Mouse (Mus musculus): ENCODE data around the gene Sdk1. TPM values are rescaled to one million over a fixed set of nuclear protein-coding genes. Genes with fewer than 3 reads are reported as not detected.

Sdk1 gene
- polyA plus RNA-seq, 1 experiment from 2014 or later: 0.71 TPM

DNA sequence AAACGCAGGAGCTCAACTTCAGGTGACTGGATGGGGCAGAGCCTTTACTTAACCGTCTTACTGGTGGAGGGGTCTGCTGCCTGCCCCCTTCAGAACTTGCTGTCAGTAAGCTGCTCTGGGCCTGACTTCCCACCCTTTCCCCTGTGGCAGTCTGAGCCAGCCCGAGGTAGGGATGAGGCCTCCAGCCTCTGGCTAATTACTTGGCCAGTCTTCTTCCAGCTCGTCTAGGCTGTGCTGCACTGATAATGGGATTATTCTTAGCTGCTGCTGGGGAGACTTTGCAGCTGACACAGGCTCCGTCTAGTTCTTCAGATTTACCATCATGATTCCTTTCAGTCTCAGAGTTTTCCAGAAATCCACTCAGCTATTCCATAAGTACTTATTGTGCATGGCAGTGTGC, 104.2 kb downstream of the Sdk1 start:
- no peak for ATAC-seq
- Histone ChIP-seq H3K27ac (no peak overlapping the region), H3K9ac (no peak overlapping the region), H3K4me3 (no peak overlapping the region), H3K9me3 (replicated peaks) (0 out of 2 replicates have a peak, but pooled peaks cover 2% of the 10 kb centered on the region), H3K36me3 (ENCODE audit: poor library complexity, severe bottlenecking) (no peaks in the 10 kb centered on the region), H3K27me3 (no peaks in the 10 kb centered on the region), H3K4me2 (no peak overlapping the region), H3K4me1 (peaks cover 8% of the 10 kb centered on the region)
- WGBS: 39% methylated on average over 5 of the region's 5 CpGs

DNA sequence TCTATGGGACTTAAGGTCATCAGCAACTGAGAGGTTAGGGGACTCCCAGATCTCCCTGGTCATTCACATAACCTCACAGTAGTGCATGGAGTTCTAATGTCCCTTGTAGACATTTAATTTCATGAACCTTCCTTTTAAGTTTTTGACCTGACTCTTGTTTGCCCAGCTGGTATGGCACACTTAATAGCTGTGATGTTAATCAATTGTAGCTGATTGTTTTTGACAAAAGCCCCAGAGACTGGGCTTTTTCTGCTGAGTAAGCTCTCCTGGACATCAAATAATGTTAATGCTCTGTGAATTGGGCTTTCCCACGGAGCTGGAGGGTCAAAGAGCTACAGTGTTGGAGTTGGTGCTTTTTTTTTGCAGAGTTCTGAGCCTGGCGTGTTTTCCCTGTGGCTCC, 121.4 kb downstream of the Sdk1 start:
- H3K27ac ChIP-seq: no peak overlapping the region
- no peak overlapping the region for H3K9ac ChIP-seq
- H3K36me3 ChIP-seq (ENCODE audit: poor library complexity, severe bottlenecking): no peaks in the 10 kb centered on the region
- no peaks in the 10 kb centered on the region for H3K27me3 ChIP-seq
- no peaks in the 10 kb centered on the region for H3K4me1 ChIP-seq
- no peak for ATAC-seq
- H3K4me2 ChIP-seq: no peak overlapping the region
- no peak overlapping the region for H3K4me3 ChIP-seq
- WGBS: 21% methylated on average over 2 of the region's 2 CpGs
- no peaks in the 10 kb centered on the region for H3K9me3 ChIP-seq (replicated peaks)

DNA sequence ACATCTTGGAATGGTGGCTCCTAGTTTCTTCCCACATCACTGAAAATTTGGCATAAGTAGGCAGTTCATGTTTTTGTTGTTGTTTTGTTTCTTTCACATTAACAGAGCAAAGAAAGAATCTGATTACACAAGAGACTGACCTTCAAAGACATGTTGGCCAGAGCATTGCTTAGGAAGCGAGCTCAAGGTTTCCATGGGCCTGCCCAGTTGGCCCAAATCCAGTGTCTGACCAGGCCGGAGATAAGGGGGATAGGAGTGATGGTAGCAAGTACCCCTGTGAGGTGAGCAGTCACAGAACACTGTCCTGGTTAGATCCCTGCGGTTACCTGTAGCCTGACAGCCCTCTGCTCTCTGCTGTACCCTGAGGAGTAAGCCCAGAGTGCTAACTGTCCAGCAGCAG, 122.7 kb downstream of the Sdk1 start:
- Histone ChIP-seq H3K4me1 (no peaks in the 10 kb centered on the region), H3K4me2 (no peak overlapping the region), H3K27me3 (no peaks in the 10 kb centered on the region), H3K9ac (no peak overlapping the region), H3K36me3 (ENCODE audit: poor library complexity, severe bottlenecking) (no peaks in the 10 kb centered on the region), H3K4me3 (no peak overlapping the region), H3K27ac (no peak overlapping the region), H3K9me3 (replicated peaks) (no peaks in the 10 kb centered on the region)
- no peak for ATAC-seq
- WGBS: 75% methylated on average over 3 of the region's 3 CpGs

DNA sequence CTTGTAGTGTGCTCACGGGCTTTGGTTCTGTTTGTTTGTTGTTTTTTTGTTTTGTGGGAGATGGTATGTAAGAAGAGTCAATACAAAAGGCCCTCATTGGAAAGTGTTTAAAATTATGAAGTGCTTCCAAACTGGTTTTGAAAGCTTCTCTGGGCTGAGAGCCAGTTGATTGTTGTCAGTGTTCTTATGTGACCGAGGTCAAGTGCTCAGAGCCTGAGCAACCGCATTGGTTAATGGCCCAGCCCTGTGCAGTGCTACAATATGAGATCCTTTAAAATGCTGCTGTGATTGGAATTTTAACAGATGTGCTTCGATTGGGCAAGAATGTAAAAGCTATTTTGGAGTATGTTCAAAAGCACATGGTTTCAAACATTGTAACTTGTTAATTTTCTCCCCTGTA, 127.3 kb downstream of the Sdk1 start:
- no peak overlapping the region for H3K27ac ChIP-seq
- H3K9me3 ChIP-seq (replicated peaks): no peaks in the 10 kb centered on the region
- ATAC-seq: no peak
- H3K27me3 ChIP-seq: no peaks in the 10 kb centered on the region
- 30% methylated on average over 4 of the region's 4 CpGs for WGBS
- no peak overlapping the region for H3K4me2 ChIP-seq
- 0 out of 2 replicates have a peak, but pooled peaks cover 2% of the 10 kb centered on the region for H3K4me1 ChIP-seq
- H3K4me3 ChIP-seq: no peak overlapping the region
- H3K36me3 ChIP-seq (ENCODE audit: poor library complexity, severe bottlenecking): no peaks in the 10 kb centered on the region
- H3K9ac ChIP-seq: no peak overlapping the region

DNA sequence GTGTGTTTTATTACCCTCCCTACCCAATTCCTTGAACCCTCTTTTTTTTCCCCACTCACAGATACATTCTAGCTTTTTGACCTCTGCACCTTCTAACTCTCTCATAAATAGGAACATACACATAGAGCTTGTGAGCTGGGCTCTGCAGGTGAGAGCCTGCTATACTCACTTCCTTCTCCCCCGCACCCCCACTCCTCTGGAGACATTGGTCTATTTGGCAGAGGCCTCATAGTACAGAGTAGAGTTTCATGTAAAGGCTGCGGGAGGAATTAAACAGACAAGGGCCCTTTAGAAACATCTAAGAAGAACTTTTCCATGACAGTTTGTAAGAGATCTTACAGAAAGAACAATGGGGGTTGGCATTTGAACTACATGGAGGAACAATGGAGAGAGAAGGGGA, 133.5 kb downstream of the Sdk1 start:
- Histone ChIP-seq H3K9me3 (replicated peaks) (no peaks in the 10 kb centered on the region), H3K4me2 (no peak overlapping the region), H3K36me3 (ENCODE audit: poor library complexity, severe bottlenecking) (no peaks in the 10 kb centered on the region), H3K4me1 (peaks cover 6% of the 10 kb centered on the region), H3K4me3 (no peak overlapping the region), H3K27ac (no peak overlapping the region), H3K9ac (no peak overlapping the region), H3K27me3 (no peaks in the 10 kb centered on the region)
- ATAC-seq: no peak
- WGBS: 67% methylated on average over 2 of the region's 2 CpGs

DNA sequence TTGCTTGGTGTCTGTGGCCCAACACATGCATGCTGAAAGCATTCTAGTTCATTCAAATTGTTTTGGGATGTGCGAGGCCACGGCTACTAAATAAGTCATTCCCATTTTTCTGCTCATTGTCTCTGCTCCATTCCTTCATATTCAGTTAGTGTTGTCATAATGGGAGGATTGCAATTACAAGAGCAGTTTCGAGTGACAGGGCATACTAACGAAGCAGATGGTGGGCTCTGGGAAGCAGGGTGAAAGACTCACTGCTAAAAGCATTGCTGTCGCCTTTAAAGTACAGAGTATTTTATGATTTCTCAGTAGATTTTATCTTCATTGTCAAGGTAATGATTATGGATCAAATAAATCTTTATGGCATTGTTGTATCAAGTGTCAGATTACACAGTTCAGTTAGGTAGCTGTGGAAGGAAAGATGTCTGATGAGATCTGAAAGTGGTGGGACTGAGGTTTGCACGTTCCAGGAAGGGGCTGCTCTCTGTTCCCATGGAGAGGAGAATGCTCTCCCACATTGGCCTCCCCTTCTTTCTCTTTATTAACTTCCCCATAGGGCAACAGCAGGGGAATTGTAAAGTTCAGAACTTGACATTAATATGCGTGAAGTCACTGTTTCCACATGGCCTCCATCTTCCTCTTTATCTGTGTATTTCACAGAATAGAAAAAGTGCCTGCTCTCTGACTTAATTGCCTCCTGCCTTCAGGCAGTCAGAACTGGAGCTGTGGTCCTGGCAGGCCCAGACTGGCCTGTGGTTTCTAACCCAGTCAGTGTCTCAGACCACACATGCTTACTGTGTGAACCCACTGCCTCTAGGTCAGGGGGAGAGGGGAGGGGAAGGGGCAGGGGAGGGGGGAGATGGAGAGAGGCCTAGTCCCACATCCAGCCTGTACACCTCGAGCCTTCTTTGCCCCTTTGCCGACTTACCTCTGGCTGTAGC, 138.8 kb downstream of the Sdk1 start:
- Histone ChIP-seq H3K4me3 (no peak overlapping the region), H3K4me2 (no peak overlapping the region), H3K4me1 (peaks cover 13% of the 10 kb centered on the region), H3K36me3 (ENCODE audit: poor library complexity, severe bottlenecking) (no peaks in the 10 kb centered on the region), H3K27me3 (no peaks in the 10 kb centered on the region), H3K9ac (no peak overlapping the region), H3K27ac (no peak overlapping the region), H3K9me3 (replicated peaks) (no peaks in the 10 kb centered on the region)
- WGBS: 42% methylated on average over 9 of the region's 9 CpGs
- ATAC-seq: no peak

DNA sequence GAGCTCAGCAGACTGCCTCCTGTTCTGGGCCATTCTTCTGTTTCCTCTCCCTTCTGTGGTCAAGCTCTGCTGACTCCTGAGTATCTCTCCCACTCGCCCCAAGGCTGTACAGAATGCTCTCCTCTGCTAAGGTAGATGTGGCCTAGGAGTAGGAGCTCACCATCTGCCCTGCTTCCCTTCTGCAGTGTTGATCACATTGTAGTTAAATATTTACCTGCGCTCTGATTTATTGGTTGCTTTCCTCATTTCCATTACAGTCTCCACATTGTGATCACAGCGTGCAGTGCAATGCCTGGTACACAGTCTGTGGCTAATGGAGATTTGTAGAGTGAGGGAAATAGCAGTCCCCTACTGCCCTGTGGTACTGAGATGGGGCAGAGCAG, 139.5 kb downstream of the Sdk1 start:
- H3K4me1 ChIP-seq: peaks cover 13% of the 10 kb centered on the region
- H3K4me2 ChIP-seq: no peak overlapping the region
- H3K27me3 ChIP-seq: no peaks in the 10 kb centered on the region
- H3K36me3 ChIP-seq (ENCODE audit: poor library complexity, severe bottlenecking): no peaks in the 10 kb centered on the region
- no peaks in the 10 kb centered on the region for H3K9me3 ChIP-seq (replicated peaks)
- no peak overlapping the region for H3K9ac ChIP-seq
- H3K4me3 ChIP-seq: no peak overlapping the region
- WGBS: 81% methylated on average over 3 of the region's 3 CpGs
- no peak for ATAC-seq
- no peak overlapping the region for H3K27ac ChIP-seq

DNA sequence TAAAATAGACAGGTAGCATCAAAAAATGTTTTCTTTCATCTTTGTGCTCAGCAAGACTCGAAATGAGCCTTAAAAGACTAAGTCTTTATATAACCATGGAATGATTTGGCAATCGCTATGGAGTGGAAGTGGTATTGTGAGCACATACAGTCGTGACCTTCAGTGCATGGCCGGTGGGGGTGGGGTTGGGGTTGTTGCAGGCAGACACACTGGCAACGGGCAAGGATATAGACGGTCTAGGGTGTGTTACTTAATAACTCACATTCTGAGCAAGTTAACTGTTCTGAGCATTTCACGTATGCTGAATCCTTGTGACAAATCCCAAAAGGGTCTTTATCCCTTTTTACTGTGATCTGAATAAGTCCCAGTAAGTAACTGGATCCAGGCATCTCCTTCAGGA, 140.3 kb downstream of the Sdk1 start:
- H3K27me3 ChIP-seq: no peaks in the 10 kb centered on the region
- no peak overlapping the region for H3K27ac ChIP-seq
- H3K4me3 ChIP-seq: no peak overlapping the region
- no peak for ATAC-seq
- H3K4me2 ChIP-seq: no peak overlapping the region
- WGBS: 87% methylated on average over 7 of the region's 7 CpGs
- no peak overlapping the region for H3K9ac ChIP-seq
- peaks cover 13% of the 10 kb centered on the region for H3K4me1 ChIP-seq
- no peaks in the 10 kb centered on the region for H3K9me3 ChIP-seq (replicated peaks)
- no peaks in the 10 kb centered on the region for H3K36me3 ChIP-seq (ENCODE audit: poor library complexity, severe bottlenecking)

DNA sequence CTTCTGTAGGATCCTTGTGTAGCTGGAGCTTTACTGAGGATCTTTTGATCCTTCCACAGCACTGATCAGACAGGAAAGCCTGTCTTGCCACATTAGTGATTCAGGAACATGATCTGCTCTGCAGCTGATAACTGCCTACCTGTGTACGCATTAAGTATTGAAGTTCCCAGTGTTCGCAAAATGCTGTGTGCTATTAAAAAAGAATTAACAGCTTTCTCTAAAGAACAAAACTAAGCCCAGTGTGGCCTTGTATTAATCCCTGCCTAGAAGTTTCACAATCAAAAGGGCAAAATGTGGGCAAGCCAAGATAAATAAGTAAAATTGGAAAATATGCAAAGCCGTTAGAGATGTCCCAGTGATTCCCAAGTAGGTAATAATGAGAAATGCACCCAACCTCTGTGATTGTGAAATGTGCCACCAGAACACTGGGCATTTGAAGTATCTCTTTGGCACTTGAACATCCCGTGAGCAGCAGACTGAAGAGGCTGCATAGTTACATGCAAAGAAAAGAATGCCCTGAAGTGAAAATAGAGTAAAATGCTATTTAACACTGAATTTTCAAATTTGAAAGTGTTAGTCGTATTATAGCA, 141.1 kb downstream of the Sdk1 start:
- no peak overlapping the region for H3K9ac ChIP-seq
- no peaks in the 10 kb centered on the region for H3K36me3 ChIP-seq (ENCODE audit: poor library complexity, severe bottlenecking)
- H3K27me3 ChIP-seq: no peaks in the 10 kb centered on the region
- H3K27ac ChIP-seq: no peak overlapping the region
- no peak overlapping the region for H3K4me2 ChIP-seq
- H3K4me3 ChIP-seq: no peak overlapping the region
- 78% methylated on average over 5 of the region's 5 CpGs for WGBS
- no peaks in the 10 kb centered on the region for H3K9me3 ChIP-seq (replicated peaks)
- H3K4me1 ChIP-seq: peaks cover 13% of the 10 kb centered on the region
- ATAC-seq: no peak

DNA sequence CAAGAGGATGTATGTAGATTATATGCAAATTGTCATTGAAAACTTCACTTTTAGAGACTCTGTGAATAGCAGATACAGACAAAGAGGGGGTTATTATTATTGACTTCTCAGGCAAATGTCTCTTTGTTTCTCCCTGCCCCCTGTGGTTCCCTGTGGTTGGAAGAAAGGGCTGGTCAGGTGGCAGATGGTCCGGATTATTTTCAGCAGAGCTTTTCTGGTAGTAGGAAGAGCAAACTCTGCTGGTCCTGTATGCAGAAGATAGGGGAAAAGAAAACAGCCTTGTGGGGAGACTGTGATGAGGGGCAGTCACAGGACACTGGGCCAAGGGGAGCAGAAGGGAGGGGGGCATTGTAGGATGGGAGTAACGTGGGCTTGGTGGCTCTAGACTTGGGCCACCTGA, 147.2 kb downstream of the Sdk1 start:
- no peak for ATAC-seq
- Histone ChIP-seq H3K27me3 (no peaks in the 10 kb centered on the region), H3K4me1 (0 out of 2 replicates have a peak, but pooled peaks cover 4% of the 10 kb centered on the region), H3K4me3 (no peak overlapping the region), H3K4me2 (no peak overlapping the region), H3K36me3 (ENCODE audit: poor library complexity, severe bottlenecking) (no peaks in the 10 kb centered on the region), H3K9me3 (replicated peaks) (no peaks in the 10 kb centered on the region), H3K27ac (no peak overlapping the region), H3K9ac (no peak overlapping the region)
- WGBS: 38% methylated on average over 2 of the region's 2 CpGs

DNA sequence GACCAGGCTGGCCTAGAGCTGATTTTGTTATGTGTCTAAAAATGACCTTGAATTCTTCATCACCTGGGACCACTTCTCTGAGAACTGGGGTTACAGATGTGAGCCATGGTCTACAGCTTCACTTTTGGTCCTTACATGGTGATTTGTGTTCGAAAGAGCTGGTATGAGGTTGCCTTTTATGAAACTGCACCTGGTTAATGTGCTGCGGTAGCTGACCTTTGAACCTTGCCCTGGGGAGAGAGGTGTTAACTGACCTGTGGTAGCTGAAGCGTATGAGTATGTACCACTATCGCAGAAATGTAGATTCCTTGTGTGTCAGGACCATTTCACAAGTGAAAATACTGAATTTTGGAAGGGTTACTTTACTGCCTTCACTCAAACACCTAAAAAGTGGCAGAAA, 149.3 kb downstream of the Sdk1 start:
- Histone ChIP-seq H3K4me2 (no peak overlapping the region), H3K36me3 (ENCODE audit: poor library complexity, severe bottlenecking) (no peaks in the 10 kb centered on the region), H3K4me1 (0 out of 2 replicates have a peak, but pooled peaks cover 4% of the 10 kb centered on the region), H3K27ac (no peak overlapping the region), H3K4me3 (no peak overlapping the region), H3K9ac (no peak overlapping the region), H3K9me3 (replicated peaks) (no peaks in the 10 kb centered on the region), H3K27me3 (no peaks in the 10 kb centered on the region)
- WGBS: 86% methylated on average over 4 of the region's 4 CpGs
- ATAC-seq: no peak

DNA sequence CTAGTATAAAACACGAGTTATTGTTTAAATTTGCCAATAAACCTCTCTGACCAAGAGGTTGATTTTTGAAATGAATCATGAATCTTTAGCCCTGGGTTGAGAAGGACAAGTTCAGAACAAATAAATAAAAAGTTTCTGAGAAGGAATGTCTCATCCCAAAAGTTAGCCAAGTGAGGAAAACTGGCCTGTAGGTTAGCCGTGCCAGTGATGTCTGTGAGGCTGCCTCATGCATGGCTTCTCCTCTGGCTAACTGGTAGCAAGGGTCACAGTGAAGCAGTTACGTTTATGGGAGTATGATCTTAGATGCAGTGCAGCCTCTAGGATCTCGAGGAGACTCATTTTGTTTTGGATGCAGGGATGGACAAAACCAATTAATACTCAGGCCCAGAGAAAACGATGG, 149.9 kb downstream of the Sdk1 start:
- 86% methylated on average over 5 of the region's 5 CpGs for WGBS
- H3K9me3 ChIP-seq (replicated peaks): no peaks in the 10 kb centered on the region
- no peak for ATAC-seq

More for the DNA sequence above, 149.9 kb downstream of the Sdk1 start:
- no peaks in the 10 kb centered on the region for H3K36me3 ChIP-seq (ENCODE audit: poor library complexity, severe bottlenecking)
- H3K4me1 ChIP-seq: 0 out of 2 replicates have a peak, but pooled peaks cover 4% of the 10 kb centered on the region
- H3K27ac ChIP-seq: no peak overlapping the region
- H3K4me2 ChIP-seq: no peak overlapping the region
- H3K9ac ChIP-seq: no peak overlapping the region
- no peaks in the 10 kb centered on the region for H3K27me3 ChIP-seq
- no peak overlapping the region for H3K4me3 ChIP-seq
